Mouse (Mus musculus): ENCODE data around the gene Psmb11. TPM values are rescaled to one million over a fixed set of nuclear protein-coding genes. Genes with fewer than 3 reads are reported as not detected.

The Psmb11 gene
- polyA plus RNA-seq, 1 experiment: not detected

GRCm38 (mm10) chr14:54651556-54651955, 30.3 kb downstream of the Psmb11 start:
- Histone ChIP-seq H3K27me3 (ENCODE audit: control insufficient read depth, insufficient read depth, low read length) (no peaks in the 10 kb centered on the region), H3K36me3 (ENCODE audit: control insufficient read depth, insufficient read depth, low read length) (peaks cover 33% of the 10 kb centered on the region), H3K4me1 (ENCODE audit: control insufficient read depth, insufficient read depth, insufficient read length) (peaks cover 8% of the 10 kb centered on the region; the same call in 1 of the 2 replicates), H3K27ac (ENCODE audit: insufficient read depth, low read length) (no peak overlapping the region), H3K4me3 (ENCODE audit: extremely low read depth, insufficient read depth, insufficient read length) (no peak overlapping the region)
- TF ChIP-seq POLR2A (IDR thresholded peaks at IDR 0.05; ENCODE audit: low read depth, low read length) (no peak), CTCF (IDR thresholded peaks at IDR 0.05; ENCODE audit: extremely low read depth, insufficient read depth, insufficient read length, insufficient replicate concordance) (no peak)
- 76% methylated on average over 4 of the region's 4 CpGs for WGBS
- DNase-seq (ENCODE audit: low read depth in 1 of 2, low spot score in 2 of 2): no peak

- Histone ChIP-seq H3K4me3 (ENCODE audit: extremely low read depth, insufficient read depth, insufficient read length) (peak overlapping the region; percentile 76; the same call in 1 of the 2 replicates), H3K27ac (ENCODE audit: insufficient read depth, low read length) (no peak overlapping the region), H3K36me3 (ENCODE audit: control insufficient read depth, insufficient read depth, low read length) (peaks cover 34% of the 10 kb centered on the region), H3K4me1 (ENCODE audit: control insufficient read depth, insufficient read depth, insufficient read length) (peaks cover 8% of the 10 kb centered on the region; the same call in 1 of the 2 replicates), H3K27me3 (ENCODE audit: control insufficient read depth, insufficient read depth, low read length) (no peaks in the 10 kb centered on the region)
- no peak for DNase-seq (ENCODE audit: low read depth in 1 of 2, low spot score in 2 of 2)
- no peak for TF ChIP-seq POLR2A (IDR thresholded peaks at IDR 0.05; ENCODE audit: low read depth, low read length)
- no peak for TF ChIP-seq CTCF (IDR thresholded peaks at IDR 0.05; ENCODE audit: extremely low read depth, insufficient read depth, insufficient read length, insufficient replicate concordance)
- 3% methylated on average over 7 of the region's 7 CpGs for WGBS
These were observed 31.6 kb downstream of the Psmb11 start for GRCm38 (mm10) chr14:54652787-54653186.

GRCm38 (mm10) chr14:54653496-54653895, 32.3 kb downstream of the Psmb11 start:
- H3K27me3 ChIP-seq (ENCODE audit: control insufficient read depth, insufficient read depth, low read length): no peaks in the 10 kb centered on the region
- TF ChIP-seq CTCF (IDR thresholded peaks at IDR 0.05; ENCODE audit: extremely low read depth, insufficient read depth, insufficient read length, insufficient replicate concordance) (no peak; the same call in 1 of the 2 replicates), POLR2A (IDR thresholded peaks at IDR 0.05; ENCODE audit: low read depth, low read length) (0 out of 2 replicates have a peak, but pooled peaks have one; percentile 11)
- H3K4me1 ChIP-seq (ENCODE audit: control insufficient read depth, insufficient read depth, insufficient read length): peaks cover 8% of the 10 kb centered on the region; the same call in 1 of the 2 replicates
- under 1% methylated on average over 11 of the region's 12 CpGs for WGBS
- peak overlapping the region; percentile 65 for H3K27ac ChIP-seq (ENCODE audit: insufficient read depth, low read length)
- peaks cover 33% of the 10 kb centered on the region for H3K36me3 ChIP-seq (ENCODE audit: control insufficient read depth, insufficient read depth, low read length)
- peak overlapping the region; percentile 76 for H3K4me3 ChIP-seq (ENCODE audit: extremely low read depth, insufficient read depth, insufficient read length)
- peak; percentile 41 to 79 for DNase-seq (ENCODE audit: low read depth in 1 of 2, low spot score in 2 of 2)

GRCm38 (mm10) chr14:54660009-54660408, 38.8 kb downstream of the Psmb11 start:
- no peak for DNase-seq (ENCODE audit: low read depth in 1 of 2, low spot score in 2 of 2)
- H3K27me3 ChIP-seq (ENCODE audit: control insufficient read depth, insufficient read depth, low read length): no peaks in the 10 kb centered on the region
- H3K27ac ChIP-seq (ENCODE audit: insufficient read depth, low read length): no peak overlapping the region
- TF ChIP-seq POLR2A (IDR thresholded peaks at IDR 0.05; ENCODE audit: low read depth, low read length): no peak
- no peak for TF ChIP-seq CTCF (IDR thresholded peaks at IDR 0.05; ENCODE audit: extremely low read depth, insufficient read depth, insufficient read length, insufficient replicate concordance)
- peaks cover 55% of the 10 kb centered on the region for H3K36me3 ChIP-seq (ENCODE audit: control insufficient read depth, insufficient read depth, low read length)
- no peak overlapping the region for H3K4me3 ChIP-seq (ENCODE audit: extremely low read depth, insufficient read depth, insufficient read length)
- no peaks in the 10 kb centered on the region for H3K4me1 ChIP-seq (ENCODE audit: control insufficient read depth, insufficient read depth, insufficient read length)
- WGBS: 91% methylated on average over 2 of the region's 2 CpGs

GRCm38 (mm10) chr14:54664477-54665222, 43.4 kb downstream of the Psmb11 start:
- no peak for TF ChIP-seq POLR2A (IDR thresholded peaks at IDR 0.05; ENCODE audit: low read depth, low read length)
- no peak for TF ChIP-seq CTCF (IDR thresholded peaks at IDR 0.05; ENCODE audit: extremely low read depth, insufficient read depth, insufficient read length, insufficient replicate concordance)
- H3K4me3 ChIP-seq (ENCODE audit: extremely low read depth, insufficient read depth, insufficient read length): no peak overlapping the region
- 97% methylated on average over 10 of the region's 10 CpGs for WGBS
- H3K27me3 ChIP-seq (ENCODE audit: control insufficient read depth, insufficient read depth, low read length): no peaks in the 10 kb centered on the region
- no peaks in the 10 kb centered on the region for H3K4me1 ChIP-seq (ENCODE audit: control insufficient read depth, insufficient read depth, insufficient read length)
- no peak overlapping the region for H3K27ac ChIP-seq (ENCODE audit: insufficient read depth, low read length)
- DNase-seq (ENCODE audit: low read depth in 1 of 2, low spot score in 2 of 2): no peak
- H3K36me3 ChIP-seq (ENCODE audit: control insufficient read depth, insufficient read depth, low read length): peaks cover 49% of the 10 kb centered on the region

DNA sequence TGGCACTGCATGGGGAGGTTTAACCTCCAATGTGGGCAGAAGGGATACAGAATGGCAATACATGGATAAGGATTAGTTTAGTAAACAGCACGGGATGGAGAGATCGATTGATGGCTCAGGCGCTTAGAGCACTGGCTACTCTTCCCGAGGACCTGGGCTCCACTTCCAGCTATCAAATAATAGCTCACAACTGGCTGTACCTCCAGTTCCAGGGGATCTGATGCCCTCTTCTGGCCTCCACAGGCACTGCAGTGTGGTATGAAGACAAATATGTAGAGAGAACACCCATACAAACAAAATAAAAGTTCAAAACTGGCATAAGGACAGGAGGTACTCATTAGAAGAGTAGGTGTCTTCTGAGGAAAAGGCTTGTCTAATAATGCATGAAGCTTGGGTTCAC, 48.1 kb downstream of the Psmb11 start:
- 74% methylated on average over 4 of the region's 4 CpGs for WGBS
- peaks cover 31% of the 10 kb centered on the region for H3K36me3 ChIP-seq (ENCODE audit: control insufficient read depth, insufficient read depth, low read length)
- DNase-seq (ENCODE audit: low read depth in 1 of 2, low spot score in 2 of 2): peak in 1 of 2 experiments; percentile 51
- no peaks in the 10 kb centered on the region for H3K4me1 ChIP-seq (ENCODE audit: control insufficient read depth, insufficient read depth, insufficient read length)
- no peak for TF ChIP-seq POLR2A (IDR thresholded peaks at IDR 0.05; ENCODE audit: low read depth, low read length)
- TF ChIP-seq CTCF (IDR thresholded peaks at IDR 0.05; ENCODE audit: extremely low read depth, insufficient read depth, insufficient read length, insufficient replicate concordance): peak; percentile 50; the same call in 1 of the 2 replicates
- no peak overlapping the region for H3K4me3 ChIP-seq (ENCODE audit: extremely low read depth, insufficient read depth, insufficient read length)
- H3K27me3 ChIP-seq (ENCODE audit: control insufficient read depth, insufficient read depth, low read length): no peaks in the 10 kb centered on the region
- H3K27ac ChIP-seq (ENCODE audit: insufficient read depth, low read length): no peak overlapping the region

DNA sequence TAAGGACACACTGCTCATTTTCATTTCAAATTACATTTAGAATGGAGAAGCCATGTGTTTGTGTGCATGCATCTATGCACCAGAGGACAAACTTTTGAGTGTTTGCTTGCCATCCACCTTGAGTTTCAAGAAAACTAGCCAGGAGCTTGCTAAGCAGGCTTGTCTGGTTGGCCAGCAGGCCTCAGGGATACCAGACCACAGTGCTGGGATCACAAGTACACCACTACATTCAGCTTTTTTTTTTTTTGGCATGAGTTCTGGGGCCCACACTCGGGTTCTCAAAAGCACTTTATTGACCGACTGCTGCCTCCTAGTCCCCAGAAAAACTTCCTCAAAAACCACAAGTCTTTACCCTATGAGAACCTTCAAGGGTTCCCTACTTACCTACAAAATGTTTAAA, 53.1 kb downstream of the Psmb11 start:
- Histone ChIP-seq H3K36me3 (ENCODE audit: control insufficient read depth, insufficient read depth, low read length) (peaks cover 35% of the 10 kb centered on the region), H3K27ac (ENCODE audit: insufficient read depth, low read length) (no peak overlapping the region), H3K4me1 (ENCODE audit: control insufficient read depth, insufficient read depth, insufficient read length) (no peaks in the 10 kb centered on the region), H3K4me3 (ENCODE audit: extremely low read depth, insufficient read depth, insufficient read length) (no peak overlapping the region), H3K27me3 (ENCODE audit: control insufficient read depth, insufficient read depth, low read length) (no peaks in the 10 kb centered on the region)
- no peak for TF ChIP-seq CTCF (IDR thresholded peaks at IDR 0.05; ENCODE audit: extremely low read depth, insufficient read depth, insufficient read length, insufficient replicate concordance)
- no peak for TF ChIP-seq POLR2A (IDR thresholded peaks at IDR 0.05; ENCODE audit: low read depth, low read length)
- no peak for DNase-seq (ENCODE audit: low read depth in 1 of 2, low spot score in 2 of 2)
- WGBS: 53% methylated on average over 2 of the region's 2 CpGs
